Mouse (Mus musculus): ENCODE results near the gene Tbc1d2b. TPM values are rescaled to one million over a fixed set of nuclear protein-coding genes. Genes with fewer than 3 reads are reported as not detected.

Gene Tbc1d2b
- total RNA-seq, 2 experiments from 2014 or later: 37.4 to 68.7 TPM

Other genes with a start within 250 kb of the Tbc1d2b start
- gene Ctsh, start 216.7 kb downstream of the Tbc1d2b start, total RNA-seq (2015; ENCODE audit: low replicate concordance): 44.7 and 53.2 TPM in 2 replicates
- gene Ctsh, start 216.7 kb downstream of the Tbc1d2b start, total RNA-seq (2017; ENCODE audit: low replicate concordance): 21.3 and 23.9 TPM in 2 replicates
- 188 and 231 TPM in 2 replicates for gene Morf4l1, start 156.0 kb downstream of the Tbc1d2b start, total RNA-seq (2015; ENCODE audit: low replicate concordance)
- gene Morf4l1, start 156.0 kb downstream of the Tbc1d2b start, total RNA-seq (2017; ENCODE audit: low replicate concordance): 144 and 175 TPM in 2 replicates
- gene Adamts7, start 107.7 kb downstream of the Tbc1d2b start, total RNA-seq (2015; ENCODE audit: low replicate concordance): not detected in 2 replicates
- not detected in 2 replicates for gene Adamts7, start 107.7 kb downstream of the Tbc1d2b start, total RNA-seq (2017; ENCODE audit: low replicate concordance)

All from erythroid progenitor cell, adult 5-6 weeks (primary cell).